Mouse (Mus musculus) layer of hippocampus, adult 2 months (tissue): ENCODE measurements around the gene Gm19935. TPM values are rescaled to one million over a fixed set of nuclear protein-coding genes. Genes with fewer than 3 reads are reported as not detected.

Source experiments
- DNase-seq, 2 experiments: peaks; one replicate each; pipeline ENCODE4 v3.0.0; 2022; ENCODE audit warnings: low spot score in 2 of 2
- H3K27ac ChIP-seq: fragments of 200-600 bp; 2 replicates; pipeline ENCODE4 v1.8.1; 2022
- H3K4me3 ChIP-seq: fragments of 200-600 bp; 2 replicates; pipeline ENCODE4 v1.8.1; 2022; ENCODE audit warnings: mild to moderate bottlenecking
- CTCF ChIP-seq: fragments of 200-600 bp; conservative IDR thresholded peaks from 2 replicates; pipeline ENCODE4 v1.8.1; 2022; ENCODE audit warnings: antibody characterized with exemption, mild to moderate bottlenecking, moderate library complexity
- total RNA-seq, 2 experiments: library from RNA; stranded (reverse); gene quantifications; 2 replicates each; pipeline ENCODE4 v1.2.3; 2021

Gm19935 gene
- total RNA-seq, 2 experiments from 2014 or later: 1.7 to 2.4 TPM

DNA sequence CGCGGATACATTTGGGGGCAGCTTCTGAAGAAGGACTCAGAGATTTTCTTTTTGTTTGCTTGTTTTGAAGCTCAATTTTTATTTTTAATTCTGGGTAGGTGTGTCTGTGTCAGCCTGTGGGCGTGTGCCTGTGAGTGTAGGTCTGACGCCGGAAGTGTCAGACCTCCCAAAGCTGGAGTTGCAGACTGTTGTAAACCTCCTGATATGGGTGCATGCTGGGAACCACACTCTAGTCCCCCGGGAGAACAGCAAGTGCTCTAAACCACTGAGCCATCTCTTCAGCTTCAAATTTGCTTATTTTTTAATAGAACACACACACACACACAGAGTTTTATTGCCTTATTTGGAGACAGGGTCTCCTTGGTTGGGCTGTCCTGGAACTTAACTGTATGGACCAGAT, 25.9 kb upstream of the Gm19935 start:
- no peak overlapping the region for H3K4me3 ChIP-seq
- TF ChIP-seq CTCF: no peak
- no peak overlapping the region for H3K27ac ChIP-seq
- DNase-seq: no peak

DNA sequence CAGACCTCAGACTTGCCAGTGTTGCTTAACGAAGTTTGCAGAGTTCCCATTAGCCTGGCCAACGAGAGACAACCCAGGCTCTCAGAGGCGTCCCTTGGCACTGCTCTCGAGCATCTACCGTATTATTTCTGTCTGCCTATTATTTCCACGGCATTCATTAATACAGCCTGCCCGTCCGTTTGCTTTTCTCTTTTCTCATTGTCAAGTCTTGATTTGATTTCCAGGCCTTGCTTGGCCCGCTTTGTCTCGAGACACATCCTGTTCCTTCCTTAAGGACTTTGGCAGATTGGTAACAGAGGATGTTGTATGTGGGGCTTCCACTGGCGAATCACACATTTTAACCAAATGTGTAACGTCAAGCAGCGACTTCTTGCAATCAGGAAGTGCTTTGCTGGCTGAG, 24.1 kb upstream of the Gm19935 start:
- no peak for TF ChIP-seq CTCF
- Histone ChIP-seq H3K4me3 (no peak overlapping the region), H3K27ac (no peak overlapping the region)
- DNase-seq: no peak

DNA sequence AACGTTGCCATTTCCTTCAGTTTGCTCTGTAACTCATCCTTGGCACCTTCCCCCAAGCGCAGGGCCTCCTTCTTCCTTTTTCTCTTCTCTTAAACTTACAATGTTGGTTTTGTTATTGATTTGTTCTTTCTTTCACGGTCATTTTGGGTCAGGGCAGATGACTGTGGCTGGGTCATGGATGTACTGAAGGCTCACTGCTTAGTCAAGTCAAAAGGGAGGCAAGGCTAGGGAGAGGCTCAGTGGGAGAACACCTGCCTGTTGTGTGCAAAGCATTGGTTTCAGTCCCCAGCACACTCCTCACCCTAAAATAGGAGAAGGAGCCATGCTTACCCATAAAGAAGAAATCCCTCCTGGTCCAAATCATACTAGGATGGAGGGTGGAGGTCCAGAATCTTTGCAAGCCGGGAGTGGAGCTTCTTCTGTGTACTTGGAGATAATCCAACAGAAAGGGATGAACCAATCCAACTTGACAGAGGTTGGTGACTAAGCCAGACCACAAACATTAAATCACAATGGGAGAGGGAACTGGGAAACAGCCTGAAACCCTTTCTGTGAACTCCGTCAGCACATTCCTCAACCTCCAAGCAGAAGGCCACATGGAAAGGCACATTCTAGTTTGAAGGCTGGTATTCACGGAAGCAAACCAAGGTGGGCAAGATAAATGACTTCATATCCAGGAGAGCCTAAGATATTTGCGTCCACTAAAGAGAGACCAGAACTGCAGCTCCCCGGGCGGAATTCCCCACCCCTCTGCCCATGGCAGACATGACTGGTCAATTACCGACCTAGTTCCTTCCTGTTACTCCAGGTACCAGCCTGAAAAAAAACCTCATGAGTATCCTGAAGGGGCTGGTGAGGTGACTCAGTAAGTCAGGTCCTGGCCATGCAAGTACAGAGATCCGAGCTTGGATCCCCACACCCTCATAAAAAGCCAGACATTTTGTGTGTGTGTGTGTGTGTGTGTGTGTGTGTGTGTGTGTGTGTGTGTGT, 22.8 kb upstream of the Gm19935 start:
- Histone ChIP-seq H3K4me3 (no peak overlapping the region), H3K27ac (no peak overlapping the region)
- no peak for DNase-seq
- no peak for TF ChIP-seq CTCF

DNA sequence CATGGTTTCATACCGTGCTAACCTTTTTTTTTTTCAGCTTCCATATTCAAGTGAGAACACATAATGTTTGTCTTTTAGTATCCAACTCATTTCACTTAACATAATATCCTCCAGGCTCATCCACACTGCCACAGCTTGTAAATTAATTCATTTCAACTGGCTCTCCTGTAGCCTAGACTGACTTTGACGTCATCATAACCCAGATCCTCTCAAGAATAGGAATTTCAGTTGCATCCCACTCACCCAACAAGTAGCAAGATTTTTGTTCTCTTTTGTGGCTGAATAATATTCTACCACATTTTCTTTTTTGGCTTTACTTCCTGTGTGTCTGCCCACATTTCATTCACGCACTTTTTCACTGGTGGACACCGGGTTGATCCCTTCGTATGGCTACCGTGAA, 20.2 kb upstream of the Gm19935 start:
- Histone ChIP-seq H3K27ac (no peak overlapping the region), H3K4me3 (no peak overlapping the region)
- TF ChIP-seq CTCF: no peak
- DNase-seq: no peak

DNA sequence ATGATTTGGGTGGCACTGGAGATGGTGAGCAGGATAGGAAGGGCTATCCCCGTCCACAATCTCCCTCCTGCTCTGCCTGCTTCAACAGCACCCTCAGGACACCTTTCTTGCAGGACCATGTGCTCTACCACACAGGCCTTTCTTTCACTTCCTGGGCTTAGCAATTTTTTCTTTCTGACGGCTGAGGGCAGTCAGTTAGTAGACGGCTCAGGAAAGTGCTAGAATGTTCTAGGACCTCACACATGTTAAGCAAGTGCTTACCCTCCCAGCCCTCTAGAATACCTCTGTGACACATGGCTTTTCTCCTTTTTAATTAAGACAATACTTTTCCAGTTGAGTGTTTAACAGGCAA, 17.1 kb upstream of the Gm19935 start:
- no peak for TF ChIP-seq CTCF
- no peak overlapping the region for H3K4me3 ChIP-seq
- no peak overlapping the region for H3K27ac ChIP-seq
- no peak for DNase-seq

DNA sequence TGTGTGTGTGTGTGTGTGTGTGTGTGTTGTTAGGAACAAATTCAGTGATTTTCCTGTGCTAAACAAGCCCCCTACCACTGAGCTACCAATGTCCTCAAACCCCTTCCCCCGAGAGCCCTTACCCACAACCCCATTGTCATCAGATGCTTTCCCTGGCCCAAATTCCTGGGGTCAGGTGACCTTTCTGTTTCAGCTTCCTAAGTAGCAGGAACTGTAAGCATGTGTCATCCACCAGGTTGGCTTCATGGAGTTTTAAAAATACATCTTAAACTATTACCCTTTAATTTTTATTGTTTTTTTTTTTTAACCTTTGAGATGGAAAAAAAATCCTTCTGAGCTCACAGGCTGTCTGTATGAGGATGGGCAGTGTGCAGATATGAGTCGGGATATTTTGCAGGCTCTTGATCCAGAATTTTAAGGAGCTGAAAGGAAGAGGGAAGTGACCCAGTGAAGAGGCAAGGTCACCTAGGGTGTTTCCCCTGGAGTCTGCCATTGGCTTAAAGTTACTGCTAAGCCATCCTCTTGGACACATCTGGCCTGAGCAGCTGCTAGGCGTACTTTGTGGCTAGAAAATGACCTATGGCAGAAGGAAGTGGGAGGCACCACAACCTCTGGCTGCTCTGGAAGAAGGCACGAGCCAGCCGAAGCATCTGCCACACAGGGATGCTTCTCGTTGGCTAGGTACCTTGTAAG, 16.6 kb upstream of the Gm19935 start:
- H3K27ac ChIP-seq: no peak overlapping the region
- DNase-seq: no peak
- no peak for TF ChIP-seq CTCF
- H3K4me3 ChIP-seq: no peak overlapping the region

DNA sequence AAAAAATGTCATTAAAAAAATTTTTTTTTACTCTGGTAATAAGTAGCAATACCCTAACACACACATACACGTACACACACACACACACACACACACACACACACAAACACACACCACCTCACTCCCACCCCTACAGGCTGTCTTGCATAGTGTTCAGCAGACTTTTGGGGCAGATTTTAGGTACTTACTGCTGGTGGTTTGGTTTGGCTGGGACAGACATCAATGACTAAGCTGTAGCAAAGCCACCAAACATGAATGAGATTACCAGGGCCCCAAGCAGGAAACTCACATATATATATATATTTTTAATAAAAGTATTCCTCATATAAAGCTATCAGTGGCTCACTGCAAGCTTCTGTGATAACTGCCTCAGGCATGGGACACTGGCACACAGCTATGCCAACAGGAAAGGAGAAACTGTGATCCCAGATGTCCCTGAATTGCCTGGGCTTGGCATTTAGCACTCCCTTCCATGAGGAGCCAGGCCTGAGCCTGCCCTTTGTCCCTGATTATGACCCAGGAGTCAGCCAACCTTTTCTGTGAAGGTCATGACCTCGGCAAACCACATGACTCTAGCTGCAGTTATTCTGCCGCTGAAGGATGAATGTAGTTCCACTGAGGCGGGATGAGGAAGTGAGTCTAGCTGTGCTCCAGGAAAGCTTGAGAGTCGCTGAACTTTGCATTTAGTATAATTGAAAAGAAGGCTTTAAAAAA, 15.5 kb upstream of the Gm19935 start:
- DNase-seq: no peak
- no peak for TF ChIP-seq CTCF
- Histone ChIP-seq H3K4me3 (no peak overlapping the region), H3K27ac (no peak overlapping the region)

DNA sequence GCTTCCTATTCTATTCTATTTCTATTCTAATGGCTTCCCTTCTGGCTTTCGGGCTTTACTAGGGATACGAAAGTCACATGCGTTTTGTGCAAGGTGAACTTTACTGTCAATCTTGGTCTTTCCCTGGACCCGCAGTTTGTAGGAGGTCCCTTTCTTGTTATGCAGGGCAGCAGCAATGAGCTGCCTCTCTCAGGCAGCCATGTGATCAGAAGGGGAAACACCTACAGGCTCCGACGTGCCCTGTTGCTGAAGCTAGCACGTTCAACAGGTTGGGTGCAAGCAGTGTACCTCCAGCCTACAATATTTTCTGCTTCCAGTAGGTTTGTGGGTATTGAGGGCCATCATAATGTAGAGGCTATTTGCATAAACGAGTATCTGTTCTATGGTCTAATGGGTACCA, 13.8 kb upstream of the Gm19935 start:
- no peak for DNase-seq
- no peak for TF ChIP-seq CTCF

DNA sequence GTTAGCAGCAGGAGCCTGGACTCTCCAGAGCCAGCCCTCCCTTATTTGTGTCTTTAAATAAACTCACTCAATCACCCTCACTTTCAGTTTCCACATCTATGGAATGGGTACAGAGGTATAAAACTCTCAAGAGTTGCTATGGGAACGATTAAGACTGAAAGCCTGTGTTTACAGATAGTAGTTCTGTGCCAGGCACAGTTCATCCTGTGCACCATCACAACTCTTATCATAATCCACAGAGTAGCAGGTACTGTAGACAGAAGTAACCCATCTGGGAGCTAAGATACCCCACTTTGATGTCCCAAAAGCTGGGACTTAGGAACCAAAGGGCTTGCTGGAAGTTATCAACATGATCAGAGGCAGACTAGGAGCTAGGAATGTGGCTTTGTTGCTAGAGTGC, 12.6 kb upstream of the Gm19935 start:
- Histone ChIP-seq H3K27ac (peak overlapping the region; percentile 90; the same call in 1 of the 2 replicates), H3K4me3 (peak overlapping the region; percentile 80)
- no peak for TF ChIP-seq CTCF
- no peak for DNase-seq

More for the DNA sequence above, 13.8 kb upstream of the Gm19935 start:
- no peak overlapping the region for H3K27ac ChIP-seq
- H3K4me3 ChIP-seq: no peak overlapping the region

DNA sequence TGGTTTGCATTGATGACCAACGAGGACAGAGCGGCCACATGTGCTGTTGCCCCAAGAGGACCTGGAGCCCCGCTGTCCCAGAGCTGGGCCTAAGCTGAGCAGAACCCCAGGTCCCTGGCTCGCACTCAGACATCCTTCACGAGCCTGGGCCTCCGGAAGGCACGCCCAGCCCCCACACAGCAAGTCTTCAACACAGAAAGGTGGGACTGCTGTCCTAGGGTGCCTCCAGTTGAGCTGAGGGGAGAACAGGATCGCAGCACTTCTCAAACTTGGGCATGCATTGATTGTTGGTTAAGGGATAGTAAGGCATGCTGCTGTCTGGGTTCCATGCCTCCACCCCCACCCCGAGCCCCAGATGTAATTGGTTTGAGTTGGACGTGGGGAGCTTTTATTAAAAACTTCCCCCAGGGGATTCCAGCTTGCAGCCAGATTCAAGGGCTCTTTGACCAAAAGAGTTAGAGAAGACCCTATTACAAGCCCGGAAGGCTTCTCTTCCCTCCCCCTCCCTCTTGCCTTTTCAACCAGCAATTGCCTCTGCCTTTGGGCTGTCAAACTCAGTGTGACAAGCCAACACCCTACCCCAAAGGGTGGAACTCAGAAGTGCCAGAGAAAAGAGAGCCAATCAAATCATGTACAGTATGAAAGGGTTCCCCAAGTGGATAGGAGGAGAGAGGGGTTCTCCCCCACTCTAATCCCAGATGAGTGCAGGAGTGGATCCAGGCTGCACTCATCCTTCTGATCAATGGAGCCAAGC, 12.0 kb upstream of the Gm19935 start:
- peak in 1 of 2 experiments; percentile 32 for DNase-seq
- H3K27ac ChIP-seq: peak overlapping the region; percentile 90
- TF ChIP-seq CTCF: no peak
- peak overlapping the region; percentile 80 for H3K4me3 ChIP-seq

DNA sequence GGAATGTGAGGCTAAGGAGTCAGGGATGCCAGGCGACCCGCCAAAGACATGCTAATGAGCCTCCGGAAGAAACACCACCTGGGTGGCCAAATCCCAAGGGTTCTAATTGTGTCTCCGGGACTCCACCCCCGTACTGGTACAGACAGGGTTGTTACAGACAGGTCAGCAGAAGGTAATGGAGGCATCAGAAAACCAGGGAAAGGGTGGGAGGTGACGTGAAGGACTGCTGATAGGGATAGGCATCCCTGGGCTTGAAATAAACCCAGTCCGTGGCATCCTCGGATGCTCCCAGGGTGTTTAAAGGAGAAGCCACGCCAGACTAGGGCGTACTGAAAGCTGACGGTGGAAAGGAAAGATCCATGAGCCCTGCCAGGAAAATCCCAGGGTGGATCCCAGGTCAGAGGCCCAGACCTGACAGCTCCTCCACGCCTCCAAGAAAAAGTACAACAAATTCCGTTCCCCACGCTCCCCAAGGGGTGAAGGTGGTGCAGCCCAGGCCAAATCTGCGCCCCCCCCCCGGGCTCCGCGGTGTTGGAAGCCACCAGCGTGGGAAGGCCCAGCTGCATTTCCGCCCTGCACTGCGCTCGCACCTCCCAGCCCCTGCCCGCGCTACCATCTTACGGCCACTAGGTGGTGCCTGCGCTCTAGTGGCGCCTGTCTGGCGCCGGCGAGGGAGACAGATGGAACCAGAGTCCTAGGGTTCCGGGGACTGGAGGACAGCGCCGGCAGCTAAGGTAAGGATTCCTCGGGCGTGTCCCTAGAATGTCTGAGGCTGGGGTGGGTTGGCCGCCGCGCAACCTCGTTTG, 11.2 kb upstream of the Gm19935 start, which contains the start of gene Chd9:
Gene Chd9, plus strand, starts transcription at position 172 of the 806 bp plus-strand sequence.
- Histone ChIP-seq H3K4me3 (peak within 1 kb of the TSS; percentile 80), H3K27ac (peak within 1 kb of the TSS; percentile 90)
- peak; percentile 98 for TF ChIP-seq CTCF
- DNase-seq: peak; percentile 94 to 99
